Mouse (Mus musculus): ENCODE results near the gene Negr1. TPM values are rescaled to one million over a fixed set of nuclear protein-coding genes. Genes with fewer than 3 reads are reported as not detected.

Negr1 gene
- total and polyA plus RNA-seq, 2 experiments from 2014 or later, result 51.2 to 97.4 TPM

DNA sequence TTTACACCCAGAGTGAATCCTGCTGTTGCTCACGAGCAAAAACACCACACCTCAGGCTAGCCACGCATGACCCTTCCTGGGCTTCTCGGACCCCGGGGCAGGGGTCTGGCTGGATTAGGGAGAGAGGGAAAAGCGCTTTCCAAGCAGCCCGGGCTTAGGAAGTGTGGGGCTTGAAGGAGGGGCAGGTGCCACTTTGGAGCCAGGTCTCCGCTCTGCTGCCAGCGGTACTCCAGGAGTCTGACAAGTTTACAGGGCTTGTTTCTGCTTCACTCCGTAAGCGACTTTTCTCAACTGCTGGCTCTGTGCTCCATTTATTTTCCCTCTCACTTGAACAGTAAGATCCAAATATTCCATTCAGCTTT lies 811 bp downstream of the Negr1 start:
- WGBS, result under 1% methylated on average over 10 of the region's 10 CpGs
- DNase-seq (ENCODE audit: low spot score) (peak; percentile 53), ATAC-seq (no peak)
- peak overlapping the region; percentile 95 for H3K27ac ChIP-seq
- H3K4me3 ChIP-seq (ENCODE audit: low read length), result peak overlapping the region; percentile 79
- H3K4me1 ChIP-seq (ENCODE audit: insufficient read depth, low read length), result 0 out of 2 replicates have a peak, but pooled peaks cover 5% of the 10 kb centered on the region
- peak overlapping the region; percentile 83 for H3K4me2 ChIP-seq (ENCODE audit: low read depth, low read length)
- H3K27me3 ChIP-seq (ENCODE audit: insufficient read depth, low read length), result no peaks in the 10 kb centered on the region
- no peaks in the 10 kb centered on the region for H3K36me3 ChIP-seq (ENCODE audit: insufficient read depth, low read length)
- no peaks in the 10 kb centered on the region for H3K9me3 ChIP-seq (ENCODE audit: low read length)
- no peak for TF ChIP-seq CTCF (IDR thresholded peaks at IDR 0.05; ENCODE audit: low read depth)
- peak overlapping the region; percentile 79 for H3K9ac ChIP-seq (replicated peaks; ENCODE audit: low read length)

- Histone ChIP-seq H3K4me2 (ENCODE audit: low read depth, low read length) (peak overlapping the region; percentile 83), H3K27ac (peak overlapping the region; percentile 95; the same call in 1 of the 2 replicates), H3K4me1 (ENCODE audit: insufficient read depth, low read length) (0 out of 2 replicates have a peak, but pooled peaks cover 5% of the 10 kb centered on the region), H3K9ac (replicated peaks; ENCODE audit: low read length) (peak overlapping the region; percentile 79), H3K9me3 (ENCODE audit: low read length) (no peaks in the 10 kb centered on the region), H3K4me3 (ENCODE audit: low read length) (peak overlapping the region; percentile 79), H3K36me3 (ENCODE audit: insufficient read depth, low read length) (no peaks in the 10 kb centered on the region), H3K27me3 (ENCODE audit: insufficient read depth, low read length) (no peaks in the 10 kb centered on the region)
- ATAC-seq (no peak), DNase-seq (ENCODE audit: low spot score) (no peak)
- TF ChIP-seq CTCF (IDR thresholded peaks at IDR 0.05; ENCODE audit: low read depth), result no peak
- 9% methylated on average over 2 of the region's 2 CpGs for WGBS
Observed at GRCm38 (mm10) chr3:156562796-156563195, 1.2 kb downstream of the Negr1 start.

GRCm38 (mm10) chr3:156563353-156563752 lies 1.8 kb downstream of the Negr1 start:
- Histone ChIP-seq H3K27ac (peak overlapping the region; percentile 95; the same call in 1 of the 2 replicates), H3K36me3 (ENCODE audit: insufficient read depth, low read length) (no peaks in the 10 kb centered on the region), H3K9ac (replicated peaks; ENCODE audit: low read length) (peak overlapping the region; percentile 79), H3K4me3 (ENCODE audit: low read length) (peak overlapping the region; percentile 79), H3K4me2 (ENCODE audit: low read depth, low read length) (peak overlapping the region; percentile 83), H3K27me3 (ENCODE audit: insufficient read depth, low read length) (no peaks in the 10 kb centered on the region), H3K9me3 (ENCODE audit: low read length) (no peaks in the 10 kb centered on the region), H3K4me1 (ENCODE audit: insufficient read depth, low read length) (0 out of 2 replicates have a peak, but pooled peaks cover 5% of the 10 kb centered on the region)
- TF ChIP-seq CTCF (IDR thresholded peaks at IDR 0.05; ENCODE audit: low read depth), result peak; percentile 54
- peak; percentile 70 for DNase-seq (ENCODE audit: low spot score)
- 7% methylated on average over 3 of the region's 3 CpGs for WGBS
- no peak for ATAC-seq

DNA sequence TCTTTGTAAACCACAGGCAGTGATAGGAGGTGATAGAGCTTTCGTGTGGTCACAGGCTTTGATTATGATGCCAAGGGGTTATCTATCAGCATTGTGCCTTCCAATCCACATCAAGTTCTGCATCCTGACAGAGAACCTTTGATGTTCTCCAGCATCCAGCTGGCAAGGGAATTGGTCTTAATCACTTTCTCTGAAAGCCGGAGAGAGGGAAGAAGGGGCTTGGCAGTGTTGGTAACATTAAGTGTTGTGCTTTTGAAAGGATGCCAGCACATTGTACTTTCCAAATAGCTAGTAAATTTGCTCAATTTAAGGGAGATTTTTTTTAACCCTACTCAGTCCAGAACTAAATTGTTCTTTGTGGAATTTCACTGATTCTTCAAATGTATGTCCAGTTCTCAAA lies 11.9 kb downstream of the Negr1 start:
- no peak for TF ChIP-seq CTCF (IDR thresholded peaks at IDR 0.05; ENCODE audit: low read depth)

DNA sequence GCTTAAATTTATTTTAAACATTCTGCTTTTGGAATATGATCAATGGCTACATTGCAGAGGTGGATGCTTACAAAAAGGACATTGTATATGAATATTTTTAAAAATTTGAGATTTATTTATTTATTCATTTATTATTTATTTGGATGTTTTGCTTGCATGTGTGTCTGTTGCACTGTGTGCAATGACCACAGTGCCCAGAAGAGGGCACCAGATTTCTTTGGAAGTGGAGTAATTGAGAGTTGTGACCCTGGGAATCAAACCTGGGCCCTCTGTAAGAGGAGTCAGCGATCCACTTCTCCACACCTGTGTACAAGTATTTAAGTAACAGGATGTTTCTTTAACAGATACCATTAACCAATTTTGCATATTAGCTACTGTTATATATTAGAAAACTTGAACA lies 14.7 kb downstream of the Negr1 start:
- Histone ChIP-seq H3K9ac (replicated peaks; ENCODE audit: low read length) (no peak overlapping the region), H3K9me3 (ENCODE audit: low read length) (no peaks in the 10 kb centered on the region), H3K27ac (no peak overlapping the region), H3K4me1 (ENCODE audit: insufficient read depth, low read length) (no peaks in the 10 kb centered on the region), H3K4me2 (ENCODE audit: low read depth, low read length) (no peak overlapping the region), H3K36me3 (ENCODE audit: insufficient read depth, low read length) (no peaks in the 10 kb centered on the region), H3K4me3 (ENCODE audit: low read length) (no peak overlapping the region), H3K27me3 (ENCODE audit: insufficient read depth, low read length) (no peaks in the 10 kb centered on the region)
- WGBS, result 100% methylated on average over 1 of the region's 1 CpGs
- DNase-seq (ENCODE audit: low spot score) (no peak), ATAC-seq (no peak)
- peak; percentile 28; the same call in 1 of the 2 replicates for TF ChIP-seq CTCF (IDR thresholded peaks at IDR 0.05; ENCODE audit: low read depth)

More for the DNA sequence above, 11.9 kb downstream of the Negr1 start:
- Histone ChIP-seq H3K9me3 (ENCODE audit: low read length) (no peaks in the 10 kb centered on the region), H3K27me3 (ENCODE audit: insufficient read depth, low read length) (no peaks in the 10 kb centered on the region), H3K4me1 (ENCODE audit: insufficient read depth, low read length) (no peaks in the 10 kb centered on the region), H3K27ac (no peak overlapping the region), H3K9ac (replicated peaks; ENCODE audit: low read length) (no peak overlapping the region), H3K4me2 (ENCODE audit: low read depth, low read length) (no peak overlapping the region), H3K36me3 (ENCODE audit: insufficient read depth, low read length) (no peaks in the 10 kb centered on the region), H3K4me3 (ENCODE audit: low read length) (no peak overlapping the region)
- DNase-seq (ENCODE audit: low spot score) (peak; percentile 15), ATAC-seq (no peak)
- WGBS, result 31% methylated on average over 2 of the region's 2 CpGs

GRCm38 (mm10) chr3:156590612-156591011 lies 29.0 kb downstream of the Negr1 start:
- no peak for TF ChIP-seq CTCF (IDR thresholded peaks at IDR 0.05; ENCODE audit: low read depth)
- Histone ChIP-seq H3K9me3 (ENCODE audit: low read length) (no peaks in the 10 kb centered on the region), H3K36me3 (ENCODE audit: insufficient read depth, low read length) (no peaks in the 10 kb centered on the region), H3K9ac (replicated peaks; ENCODE audit: low read length) (no peak overlapping the region), H3K4me1 (ENCODE audit: insufficient read depth, low read length) (no peaks in the 10 kb centered on the region), H3K27ac (no peak overlapping the region), H3K27me3 (ENCODE audit: insufficient read depth, low read length) (no peaks in the 10 kb centered on the region), H3K4me2 (ENCODE audit: low read depth, low read length) (no peak overlapping the region), H3K4me3 (ENCODE audit: low read length) (no peak overlapping the region)
- no peak for ATAC-seq
- no peak for DNase-seq (ENCODE audit: low spot score)
- 85% methylated on average over 4 of the region's 4 CpGs for WGBS

GRCm38 (mm10) chr3:156591125-156591524 lies 29.5 kb downstream of the Negr1 start:
- no peak for ATAC-seq
- Histone ChIP-seq H3K4me3 (ENCODE audit: low read length) (no peak overlapping the region), H3K27ac (no peak overlapping the region), H3K9me3 (ENCODE audit: low read length) (no peaks in the 10 kb centered on the region), H3K4me1 (ENCODE audit: insufficient read depth, low read length) (no peaks in the 10 kb centered on the region), H3K36me3 (ENCODE audit: insufficient read depth, low read length) (no peaks in the 10 kb centered on the region), H3K9ac (replicated peaks; ENCODE audit: low read length) (no peak overlapping the region), H3K27me3 (ENCODE audit: insufficient read depth, low read length) (no peaks in the 10 kb centered on the region), H3K4me2 (ENCODE audit: low read depth, low read length) (no peak overlapping the region)
- TF ChIP-seq CTCF (IDR thresholded peaks at IDR 0.05; ENCODE audit: low read depth), result no peak
- 81% methylated on average over 2 of the region's 2 CpGs for WGBS
- no peak for DNase-seq (ENCODE audit: low spot score)
